Mouse (Mus musculus) heart, embryonic 11.5 days (tissue): ENCODE measurements around the gene Trmt11. TPM values are rescaled to one million over a fixed set of nuclear protein-coding genes. Genes with fewer than 3 reads are reported as not detected.
"Not testable (repeated sequence)": the region's sequence is repeated elsewhere in the genome, so short reads cannot be mapped to it uniquely, and the experiment has no call there.

Experiments used
- ATAC-seq: fragments of 200-750 bp; cut with Nextera tagmentation; replicated peaks from 2 replicates; pipeline ENCODE4 v1.8.0; 2017; ENCODE audit warnings: moderate library complexity; ENCODE audit not compliant: insufficient number of reproducible peaks, low FRiP score, low TSS enrichment
- H3K27ac ChIP-seq: fragments of 300-500 bp; sonication (generic); 2 replicates; pipeline ENCODE4 v1.5.1; 2014; ENCODE audit warnings: mild to moderate bottlenecking, low read depth, low read length
- H3K27me3 ChIP-seq: fragments of 300-500 bp; sonication (generic); 2 replicates; pipeline ENCODE4 v1.6.1; 2014; ENCODE audit warnings: mild to moderate bottlenecking, low read length, mixed read lengths; ENCODE audit not compliant: control insufficient read depth, insufficient read depth
- H3K36me3 ChIP-seq: fragments of 300-500 bp; sonication (generic); 2 replicates; pipeline ENCODE4 v1.6.1; 2014; ENCODE audit warnings: mild to moderate bottlenecking, low read length, moderate library complexity, mixed read lengths; ENCODE audit not compliant: control insufficient read depth, insufficient read depth
- H3K4me1 ChIP-seq: fragments of 300-500 bp; sonication (generic); 2 replicates; pipeline ENCODE4 v1.6.1; 2014; ENCODE audit warnings: low read length; ENCODE audit not compliant: control insufficient read depth, insufficient read depth
- H3K4me2 ChIP-seq: fragments of 300-500 bp; sonication (generic); 2 replicates; pipeline ENCODE4 v1.6.1; 2014; ENCODE audit warnings: mild to moderate bottlenecking, moderate library complexity
- H3K4me3 ChIP-seq: fragments of 300-500 bp; sonication (generic); 2 replicates; pipeline ENCODE4 v1.5.1; 2014; ENCODE audit warnings: low read depth, low read length
- H3K9ac ChIP-seq: fragments of 300-500 bp; sonication (generic); 2 replicates; pipeline ENCODE4 v1.6.1; 2014; ENCODE audit warnings: mild to moderate bottlenecking, low read depth, low read length, moderate library complexity
- H3K9me3 ChIP-seq: fragments of 300-500 bp; sonication (generic); replicated peaks from 2 replicates; pipeline ENCODE4 v1.6.1; 2016; ENCODE audit warnings: low read length; ENCODE audit not compliant: control insufficient read depth
- WGBS: fragments of 180-500 bp; shearing (Covaris S2); extraction: QIAGEN DNeasy Blood & Tissue Kit; methylation state at CpG from one replicate; pipeline ENCODE4 v1.1.7; 2014; ENCODE audit not compliant: insufficient replicate concordance; 5-methylcytosine and 5-hydroxymethylcytosine counted together
- polyA plus RNA-seq: library from polyadenylated mRNA; unstranded; fragments of >200 nt; fragmentation: Nextera tagmentation; extraction: Ambion mirVana; gene quantifications from 2 replicates; pipeline ENCODE4 v1.2.1, GENCODE M21; 2014

The Trmt11 gene
- 20.7 and 21.8 TPM in 2 replicates for polyA plus RNA-seq

DNA sequence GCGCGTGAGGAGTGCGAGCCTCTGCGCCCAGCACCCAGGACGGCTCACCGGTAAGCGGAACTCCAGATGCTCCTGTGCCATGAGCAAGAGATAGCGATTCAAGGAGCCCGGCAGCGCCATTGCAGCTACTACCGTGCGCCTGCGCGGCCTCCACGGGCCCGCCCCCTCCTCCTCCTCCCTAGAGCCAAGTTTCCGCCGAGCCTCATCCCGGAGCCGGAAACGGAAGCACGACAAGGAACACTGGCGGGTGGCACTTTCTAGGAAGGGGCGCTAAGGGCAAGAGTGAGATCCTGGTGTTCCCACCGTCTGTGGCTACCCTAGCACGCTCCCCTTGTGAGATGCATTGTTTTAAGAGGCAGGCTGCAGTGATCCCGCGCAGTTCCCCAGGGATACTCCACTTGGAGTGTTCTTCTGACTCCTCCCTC lies at the start of gene Trmt11:
Gene Trmt11 (minus strand): TSS at position 208 of the 425 bp plus-strand sequence.
- ATAC-seq = peak; percentile 95
- Histone ChIP-seq H3K4me3 (peak within 1 kb of the TSS; percentile 84), H3K27me3 (no peaks in the 10 kb centered on the region)

DNA sequence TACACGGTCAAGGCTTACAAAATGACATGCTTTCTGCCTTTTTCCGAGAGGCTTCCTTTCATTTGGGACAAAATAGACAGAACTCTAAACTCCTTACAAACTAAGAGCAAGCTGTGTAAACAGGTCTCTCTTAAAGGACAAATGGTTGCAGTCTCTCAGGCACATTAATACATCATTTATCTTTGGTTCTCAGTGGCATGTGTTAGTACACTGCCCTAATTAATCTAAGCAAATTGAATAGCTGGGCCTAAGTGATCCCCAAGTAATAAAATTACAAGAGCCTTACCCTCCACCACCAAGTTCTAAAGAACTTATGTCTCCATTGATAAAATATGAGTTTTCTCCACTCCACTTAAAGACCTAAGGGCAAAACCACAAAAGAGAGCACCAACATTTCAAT lies 47.1 kb upstream of the Trmt11 start:
- Histone ChIP-seq H3K36me3 (peaks cover 5% of the 10 kb centered on the region; the same call in 1 of the 2 replicates), H3K9me3 (no peaks in the 10 kb centered on the region), H3K9ac (no peak overlapping the region), H3K4me3 (no peak overlapping the region), H3K27ac (no peak overlapping the region), H3K27me3 (no peaks in the 10 kb centered on the region), H3K4me2 (no peak overlapping the region), H3K4me1 (no peaks in the 10 kb centered on the region)
- 70% methylated on average over 2 of the region's 2 CpGs for WGBS
- ATAC-seq = no peak

More for the DNA sequence above, at the start of gene Trmt11:
- H3K4me1 ChIP-seq = no peaks in the 10 kb centered on the region
- peak within 1 kb of the TSS; percentile 89 for H3K4me2 ChIP-seq
- H3K9ac ChIP-seq = peak within 1 kb of the TSS; percentile 76
- H3K27ac ChIP-seq = peak within 1 kb of the TSS; percentile 63
- H3K36me3 ChIP-seq = peaks cover 7% of the 10 kb centered on the region
- WGBS = under 1% methylated on average over 28 of the region's 28 CpGs
- no peaks in the 10 kb centered on the region for H3K9me3 ChIP-seq

DNA sequence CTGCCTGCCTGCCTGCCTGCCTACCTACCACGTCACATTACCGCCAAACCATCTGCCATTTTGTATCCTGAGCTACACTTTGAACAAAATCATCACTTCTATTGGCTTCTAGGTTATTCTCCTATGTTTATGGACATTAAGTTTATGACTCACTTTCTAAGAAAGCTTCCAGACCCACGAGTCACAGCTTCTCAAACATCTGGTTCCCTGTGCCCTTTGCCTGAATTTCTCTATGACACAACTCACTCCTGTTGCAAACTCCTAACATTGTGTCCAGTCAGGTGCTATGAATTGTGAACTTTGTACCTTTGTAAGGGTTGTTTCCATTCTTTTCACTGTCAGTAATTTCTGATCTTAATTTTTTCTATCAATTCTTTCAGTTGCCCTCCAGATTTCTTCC lies 37.7 kb upstream of the Trmt11 start:
- H3K9me3 ChIP-seq = no peaks in the 10 kb centered on the region
- H3K27me3 ChIP-seq = no peaks in the 10 kb centered on the region
- WGBS = 73% methylated on average over 3 of the region's 3 CpGs
- H3K36me3 ChIP-seq = no peaks in the 10 kb centered on the region
- H3K27ac ChIP-seq = no peak overlapping the region
- no peak overlapping the region for H3K4me3 ChIP-seq
- ATAC-seq = no peak
- no peak overlapping the region for H3K9ac ChIP-seq
- no peaks in the 10 kb centered on the region for H3K4me1 ChIP-seq
- no peak overlapping the region for H3K4me2 ChIP-seq

DNA sequence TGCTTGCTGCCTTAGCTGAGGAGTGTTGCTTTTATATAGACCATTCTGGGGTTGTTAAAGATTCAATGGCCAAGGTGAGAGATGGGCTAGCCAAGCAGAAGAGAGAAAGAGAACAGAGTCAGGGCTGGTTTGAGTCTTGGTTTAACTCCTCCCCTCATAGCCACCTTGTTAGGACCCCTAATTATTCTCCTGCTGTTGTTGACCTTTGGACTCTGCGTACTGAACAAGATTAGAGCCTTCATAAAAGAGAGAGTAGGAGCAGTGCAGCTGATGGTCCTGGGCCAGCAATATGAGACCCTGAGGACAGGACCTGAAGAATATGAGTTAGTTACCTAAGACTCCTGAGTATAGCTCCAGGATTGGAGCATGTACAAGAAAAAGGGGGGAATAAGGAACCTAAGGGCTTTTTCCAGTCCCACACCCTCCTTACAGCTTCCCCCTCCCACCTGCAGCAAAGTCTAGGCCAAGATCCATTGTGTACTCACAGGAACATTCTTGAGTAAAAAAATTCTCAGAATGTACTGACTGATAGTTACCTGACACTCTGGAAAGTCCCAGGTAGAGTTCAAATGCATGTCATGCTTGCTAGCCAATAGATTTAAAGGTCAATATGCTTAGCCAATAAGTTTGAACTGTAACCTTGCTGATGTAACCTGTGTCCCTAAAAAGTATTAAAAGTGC lies 36.1 kb upstream of the Trmt11 start:
- not testable (repeated sequence) for ATAC-seq, H3K9ac ChIP-seq, H3K27me3 ChIP-seq, H3K4me3 ChIP-seq, H3K36me3 ChIP-seq, H3K9me3 ChIP-seq, H3K4me2 ChIP-seq, H3K27ac ChIP-seq, H3K4me1 ChIP-seq
- WGBS = 82% methylated on average over 1 of the region's 1 CpGs

DNA sequence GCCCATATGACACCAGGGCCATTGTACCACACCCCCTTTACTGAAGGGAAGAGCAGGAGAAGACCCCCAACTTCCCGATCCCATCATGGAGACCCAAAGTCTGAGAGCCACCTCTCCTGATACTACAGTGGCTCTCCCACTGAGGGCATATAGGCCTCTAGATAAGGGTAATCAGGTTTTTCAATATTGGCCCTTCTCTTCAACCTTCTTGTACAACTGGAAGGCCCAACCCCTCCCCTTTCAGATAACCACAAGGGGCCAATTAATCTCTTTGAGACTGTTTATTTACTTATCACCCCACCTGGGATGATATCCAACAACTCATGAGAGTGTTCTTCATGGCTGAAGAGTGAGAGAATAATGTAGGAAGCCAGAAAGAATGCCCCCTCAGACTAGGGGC lies 32.2 kb upstream of the Trmt11 start:
- Histone ChIP-seq H3K9ac (no peak overlapping the region), H3K9me3 (no peaks in the 10 kb centered on the region), H3K4me1 (no peaks in the 10 kb centered on the region), H3K4me3 (no peak overlapping the region), H3K27ac (no peak overlapping the region), H3K27me3 (no peaks in the 10 kb centered on the region), H3K4me2 (no peak overlapping the region), H3K36me3 (no peaks in the 10 kb centered on the region)
- no peak for ATAC-seq
- 89% methylated on average over 1 of the region's 1 CpGs for WGBS

DNA sequence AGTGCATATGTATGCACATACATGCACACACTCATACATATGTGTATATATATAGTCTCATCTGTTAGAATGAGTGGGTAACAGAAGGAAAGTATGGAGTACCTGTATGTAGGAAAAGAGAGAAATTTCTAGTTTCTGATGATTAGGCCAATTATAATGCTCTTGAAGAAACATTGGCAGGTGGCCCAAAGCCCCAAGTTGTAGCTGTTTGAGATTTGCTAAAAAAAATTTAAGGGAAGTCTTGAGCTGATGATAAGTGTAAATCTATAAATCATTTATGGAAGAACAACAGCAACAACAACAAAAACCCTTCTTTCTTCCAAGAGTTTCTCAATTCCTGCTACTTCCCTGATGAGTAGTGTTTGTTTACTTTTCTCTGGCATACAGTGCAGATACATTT lies 29.4 kb upstream of the Trmt11 start:
- Histone ChIP-seq H3K9me3 (no peaks in the 10 kb centered on the region), H3K27me3 (no peaks in the 10 kb centered on the region), H3K27ac (no peak overlapping the region), H3K4me2 (no peak overlapping the region), H3K4me3 (no peak overlapping the region), H3K36me3 (no peaks in the 10 kb centered on the region), H3K9ac (no peak overlapping the region), H3K4me1 (no peaks in the 10 kb centered on the region; the same call in 1 of the 2 replicates)
- no peak for ATAC-seq

DNA sequence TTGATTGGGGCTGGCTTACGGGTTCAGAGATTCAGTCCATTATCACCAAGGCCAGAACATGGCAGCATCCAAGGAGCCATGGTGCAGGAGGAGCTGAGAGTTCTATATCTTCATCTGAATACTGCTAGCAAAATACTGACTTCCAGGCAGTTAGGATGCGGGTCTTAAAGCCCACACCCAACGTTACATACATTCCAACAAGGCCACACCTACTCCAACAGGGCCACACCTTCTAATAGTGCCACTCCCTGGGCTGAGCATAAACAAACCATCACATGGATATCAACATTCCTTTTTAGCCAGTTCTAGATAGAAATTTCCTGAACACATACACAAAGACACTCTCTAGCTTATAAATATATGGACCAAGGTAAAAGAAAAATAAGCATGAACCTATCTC lies 29.0 kb upstream of the Trmt11 start, which contains the start of gene Hint3:
Gene Hint3 (minus strand): TSS at position 120 of the 400 bp plus-strand sequence.
- Histone ChIP-seq H3K9me3 (no peaks in the 10 kb centered on the region), H3K4me3 (no peak within 1 kb of the TSS), H3K27ac (no peak within 1 kb of the TSS), H3K27me3 (no peaks in the 10 kb centered on the region), H3K4me2 (no peak within 1 kb of the TSS), H3K36me3 (no peaks in the 10 kb centered on the region), H3K4me1 (no peaks in the 10 kb centered on the region; the same call in 1 of the 2 replicates), H3K9ac (no peak within 1 kb of the TSS)
- WGBS = 81% methylated on average over 3 of the region's 3 CpGs
- ATAC-seq = no peak

DNA sequence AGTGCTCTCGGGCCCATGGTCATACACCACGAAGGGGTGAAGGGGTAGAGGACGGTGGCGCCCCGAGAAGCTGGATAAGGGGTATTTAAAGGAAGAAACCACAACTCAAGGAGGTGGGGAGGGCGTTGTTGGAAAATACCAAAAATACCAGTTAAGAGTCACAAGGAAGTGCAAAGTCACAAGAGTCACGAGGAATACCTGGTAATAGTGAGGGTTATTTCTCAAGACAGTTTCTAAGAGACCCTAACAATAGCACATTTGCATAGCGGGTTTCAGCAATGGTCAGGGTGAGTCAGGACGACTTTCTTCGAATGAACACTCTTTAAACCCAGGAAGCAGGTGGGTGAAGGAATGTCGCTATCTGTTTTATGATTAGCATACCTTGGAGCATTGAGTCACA lies 27.9 kb upstream of the Trmt11 start:
- not testable (repeated sequence) for H3K27me3 ChIP-seq, H3K9me3 ChIP-seq, H3K9ac ChIP-seq, H3K4me1 ChIP-seq, ATAC-seq, H3K4me2 ChIP-seq, H3K4me3 ChIP-seq, H3K36me3 ChIP-seq, H3K27ac ChIP-seq
- 91% methylated on average over 11 of the region's 11 CpGs for WGBS

DNA sequence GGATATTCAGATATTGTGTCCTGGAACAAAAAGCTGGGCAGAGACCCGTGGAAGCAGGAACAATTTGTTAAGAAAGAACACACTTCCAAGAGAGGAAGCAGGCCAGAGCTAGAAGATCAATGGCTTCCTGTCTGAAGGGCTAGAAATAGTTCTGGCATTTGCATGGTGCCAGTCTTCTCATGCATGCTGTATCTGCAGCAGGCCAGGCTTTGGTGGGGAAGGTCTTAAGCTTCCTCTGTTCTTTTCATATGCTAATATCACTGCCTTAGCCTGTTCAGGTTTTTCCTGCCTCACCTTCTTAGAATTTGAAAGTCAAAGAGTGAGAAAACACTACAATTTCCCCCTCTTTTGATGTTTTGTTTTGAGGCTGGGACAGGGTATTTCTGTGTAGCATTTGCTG lies 27.0 kb upstream of the Trmt11 start:
- Histone ChIP-seq H3K4me2 (no peak overlapping the region), H3K36me3 (no peaks in the 10 kb centered on the region), H3K27ac (no peak overlapping the region), H3K9ac (no peak overlapping the region), H3K27me3 (no peaks in the 10 kb centered on the region), H3K9me3 (no peaks in the 10 kb centered on the region), H3K4me3 (no peak overlapping the region), H3K4me1 (no peaks in the 10 kb centered on the region; the same call in 1 of the 2 replicates)
- WGBS = 24% methylated on average over 1 of the region's 1 CpGs
- ATAC-seq = no peak
